Mouse (Mus musculus): ENCODE data around the gene Nampt. TPM values are rescaled to one million over a fixed set of nuclear protein-coding genes. Genes with fewer than 3 reads are reported as not detected.

Nampt gene
- 10 to 100 TPM; 43.0 to 45.0 TPM for total RNA-seq (2021)
- long read RNA-seq, experiment 1, full-length matches to known transcripts: 29 of 42 reads
- long read RNA-seq, experiment 1, partial matches to known transcripts: 3 of 42 reads
- long read RNA-seq, experiment 1, other reads (novel, unspliced or antisense): 10 of 42 reads
- long read RNA-seq, experiment 2, full-length matches to known transcripts: 39 of 49 reads
- long read RNA-seq, experiment 2, partial matches to known transcripts: 5 of 49 reads
- long read RNA-seq, experiment 2, other reads (novel, unspliced or antisense): 5 of 49 reads

- no peak for DNase-seq (ENCODE audit: low spot score in 2 of 2)
Observed at GRCm38 (mm10) chr12:32819416-32819815, at the start of gene Nampt. Gene Nampt, plus strand, starts transcription at chr12:32819545.

- no peak for DNase-seq (ENCODE audit: low spot score in 2 of 2)
Observed at GRCm38 (mm10) chr12:32770766-32771165, 48.6 kb upstream of the Nampt start.

- DNase-seq (ENCODE audit: low spot score in 2 of 2): no peak
Observed at GRCm38 (mm10) chr12:32774592-32774991, 44.8 kb upstream of the Nampt start.

- no peak for DNase-seq (ENCODE audit: low spot score in 2 of 2)
Observed at GRCm38 (mm10) chr12:32789092-32789491, 30.3 kb upstream of the Nampt start.

- no peak for DNase-seq (ENCODE audit: low spot score in 2 of 2)
Observed at GRCm38 (mm10) chr12:32795765-32796471, 23.4 kb upstream of the Nampt start.

GRCm38 (mm10) chr12:32797438-32797837 lies 21.9 kb upstream of the Nampt start:
- no peak for DNase-seq (ENCODE audit: low spot score in 2 of 2)

GRCm38 (mm10) chr12:32801078-32801477 lies 18.3 kb upstream of the Nampt start:
- no peak for DNase-seq (ENCODE audit: low spot score in 2 of 2)

GRCm38 (mm10) chr12:32805559-32805958 lies 13.8 kb upstream of the Nampt start:
- DNase-seq (ENCODE audit: low spot score in 2 of 2): no peak

GRCm38 (mm10) chr12:32819823-32820605 lies 669 bp downstream of the Nampt start:
- peak; percentile 95 to 97 for DNase-seq (ENCODE audit: low spot score in 2 of 2)

- DNase-seq (ENCODE audit: low spot score in 2 of 2): peak; percentile 55 to 61
Observed at GRCm38 (mm10) chr12:32820688-32821503, 1.6 kb downstream of the Nampt start.

- DNase-seq (ENCODE audit: low spot score in 2 of 2): no peak
Observed at GRCm38 (mm10) chr12:32821504-32822011, 2.2 kb downstream of the Nampt start.

- DNase-seq (ENCODE audit: low spot score in 2 of 2): no peak
Observed at GRCm38 (mm10) chr12:32822066-32822465, 2.7 kb downstream of the Nampt start.

GRCm38 (mm10) chr12:32824586-32824985 lies 5.2 kb downstream of the Nampt start:
- DNase-seq (ENCODE audit: low spot score in 2 of 2): no peak

GRCm38 (mm10) chr12:32826971-32827370 lies 7.6 kb downstream of the Nampt start:
- peak in 1 of 2 experiments; percentile 33 for DNase-seq (ENCODE audit: low spot score in 2 of 2)

- DNase-seq (ENCODE audit: low spot score in 2 of 2): peak; percentile 19 to 27
Observed at GRCm38 (mm10) chr12:32828137-32828760, 8.9 kb downstream of the Nampt start.

- no peak for DNase-seq (ENCODE audit: low spot score in 2 of 2)
Observed at GRCm38 (mm10) chr12:32829321-32830090, 10.2 kb downstream of the Nampt start.

GRCm38 (mm10) chr12:32832076-32832475 lies 12.7 kb downstream of the Nampt start:
- no peak for DNase-seq (ENCODE audit: low spot score in 2 of 2)

GRCm38 (mm10) chr12:32834781-32835180 lies 15.4 kb downstream of the Nampt start:
- no peak for DNase-seq (ENCODE audit: low spot score in 2 of 2)

GRCm38 (mm10) chr12:32835235-32835634 lies 15.9 kb downstream of the Nampt start:
- DNase-seq (ENCODE audit: low spot score in 2 of 2): no peak

All from layer of hippocampus, postnatal 14 days (tissue).